Mouse (Mus musculus): ENCODE results near the gene Rps6ka6. TPM values are rescaled to one million over a fixed set of nuclear protein-coding genes. Genes with fewer than 3 reads are reported as not detected.

The Rps6ka6 gene
- polyA plus RNA-seq, 1 experiment from 2014 or later: 41.7 TPM

- Histone ChIP-seq H3K9me3 (no peaks in the 10 kb centered on the region), H3K4me3 (no peak overlapping the region), H3K4me2 (replicated peaks) (no peak overlapping the region), H3K9ac (no peak overlapping the region), H3K27ac (no peak overlapping the region), H3K36me3 (no peaks in the 10 kb centered on the region), H3K27me3 (no peaks in the 10 kb centered on the region), H3K4me1 (no peaks in the 10 kb centered on the region)
- ATAC-seq (ENCODE audit: insufficient number of reproducible peaks, insufficient read depth, low FRiP score, low TSS enrichment): no peak
- WGBS: 50% methylated on average over 1 of the region's 1 CpGs
Measured at GRCm38 (mm10) chrX:111374177-111374576, 163.6 kb downstream of the Rps6ka6 start.

Other genes with a start within 250 kb of the Rps6ka6 start
- gene Hdx, start 159.1 kb upstream of the Rps6ka6 start, polyA plus RNA-seq (2016; fragmentation: Nextera tagmentation; extraction: Ambion mirVana): 1.6 TPM in 2 replicates